Mouse (Mus musculus): ENCODE data around the gene Fkbpl. TPM values are rescaled to one million over a fixed set of nuclear protein-coding genes. Genes with fewer than 3 reads are reported as not detected.

Fkbpl gene
- polyA plus RNA-seq, 1 experiment from 2014 or later, result 16.1 TPM

- Histone ChIP-seq H3K36me3 (ENCODE audit: poor library complexity, severe bottlenecking) (peaks cover 19% of the 10 kb centered on the region), H3K27ac (peak within 1 kb of the TSS; percentile 88), H3K27me3 (peaks cover 35% of the 10 kb centered on the region), H3K9me3 (replicated peaks) (no peaks in the 10 kb centered on the region), H3K4me3 (peak within 1 kb of the TSS; percentile 81), H3K4me1 (peaks cover 60% of the 10 kb centered on the region), H3K9ac (peak within 1 kb of the TSS; percentile 80), H3K4me2 (peak within 1 kb of the TSS; percentile 93)
- ATAC-seq, result no peak
- WGBS, result 6% methylated on average over 29 of the region's 29 CpGs
Measured at GRCm38 (mm10) chr17:34627943-34628643, 16.5 kb upstream of the Fkbpl start, which contains the start of gene Ppt2. TSS of gene Ppt2 (minus strand) at chr17:34628510.

- Histone ChIP-seq H3K9ac (peak overlapping the region; percentile 80), H3K27ac (peak overlapping the region; percentile 88), H3K36me3 (ENCODE audit: poor library complexity, severe bottlenecking) (peaks cover 14% of the 10 kb centered on the region; the same call in 1 of the 2 replicates), H3K9me3 (replicated peaks) (no peaks in the 10 kb centered on the region), H3K4me3 (peak overlapping the region; percentile 81), H3K27me3 (peaks cover 41% of the 10 kb centered on the region), H3K4me1 (peaks cover 60% of the 10 kb centered on the region), H3K4me2 (peak overlapping the region; percentile 93)
- WGBS, result 17% methylated on average over 5 of the region's 5 CpGs
- no peak for ATAC-seq
Measured at GRCm38 (mm10) chr17:34628644-34628967, 16.0 kb upstream of the Fkbpl start.

- Histone ChIP-seq H3K9me3 (replicated peaks) (no peaks in the 10 kb centered on the region), H3K27me3 (peaks cover 43% of the 10 kb centered on the region), H3K4me1 (peaks cover 60% of the 10 kb centered on the region), H3K9ac (peak within 1 kb of the TSS; percentile 80), H3K27ac (peak within 1 kb of the TSS; percentile 88), H3K36me3 (ENCODE audit: poor library complexity, severe bottlenecking) (0 out of 2 replicates have a peak, but pooled peaks cover 7% of the 10 kb centered on the region), H3K4me2 (peak within 1 kb of the TSS; percentile 93), H3K4me3 (peak within 1 kb of the TSS; percentile 81)
- 3% methylated on average over 14 of the region's 16 CpGs for WGBS
- peak; percentile 36; the same call in 1 of the 2 replicates for ATAC-seq
Measured at GRCm38 (mm10) chr17:34629221-34629751, 15.3 kb upstream of the Fkbpl start, which contains the start of gene Prrt1. TSS of gene Prrt1 (plus strand) at chr17:34629533.

GRCm38 (mm10) chr17:34629796-34630603 lies 14.6 kb upstream of the Fkbpl start:
- Histone ChIP-seq H3K36me3 (ENCODE audit: poor library complexity, severe bottlenecking) (0 out of 2 replicates have a peak, but pooled peaks cover 6% of the 10 kb centered on the region), H3K4me1 (peaks cover 60% of the 10 kb centered on the region), H3K27me3 (peaks cover 43% of the 10 kb centered on the region), H3K4me3 (peak overlapping the region; percentile 81), H3K4me2 (peak overlapping the region; percentile 93), H3K9ac (peak overlapping the region; percentile 80), H3K9me3 (replicated peaks) (no peaks in the 10 kb centered on the region), H3K27ac (no peak overlapping the region)
- 13% methylated on average over 12 of the region's 12 CpGs for WGBS
- ATAC-seq, result no peak

GRCm38 (mm10) chr17:34630761-34631301 lies 13.7 kb upstream of the Fkbpl start:
- Histone ChIP-seq H3K36me3 (ENCODE audit: poor library complexity, severe bottlenecking) (no peaks in the 10 kb centered on the region), H3K4me1 (peaks cover 60% of the 10 kb centered on the region), H3K27me3 (peaks cover 47% of the 10 kb centered on the region), H3K9ac (peak overlapping the region; percentile 80), H3K27ac (no peak overlapping the region), H3K9me3 (replicated peaks) (no peaks in the 10 kb centered on the region), H3K4me3 (peak overlapping the region; percentile 81), H3K4me2 (peak overlapping the region; percentile 93)
- no peak for ATAC-seq
- 5% methylated on average over 45 of the region's 48 CpGs for WGBS

GRCm38 (mm10) chr17:34631647-34632046 lies 12.9 kb upstream of the Fkbpl start:
- Histone ChIP-seq H3K36me3 (ENCODE audit: poor library complexity, severe bottlenecking) (no peaks in the 10 kb centered on the region), H3K4me2 (peak overlapping the region; percentile 93), H3K9me3 (replicated peaks) (no peaks in the 10 kb centered on the region), H3K9ac (peak overlapping the region; percentile 80), H3K27ac (no peak overlapping the region), H3K27me3 (peaks cover 47% of the 10 kb centered on the region), H3K4me3 (peak overlapping the region; percentile 81), H3K4me1 (peaks cover 52% of the 10 kb centered on the region)
- 4% methylated on average over 12 of the region's 12 CpGs for WGBS
- ATAC-seq, result no peak

- Histone ChIP-seq H3K4me1 (peaks cover 50% of the 10 kb centered on the region), H3K4me2 (peak overlapping the region; percentile 93), H3K36me3 (ENCODE audit: poor library complexity, severe bottlenecking) (no peaks in the 10 kb centered on the region), H3K9ac (peak overlapping the region; percentile 80), H3K9me3 (replicated peaks) (no peaks in the 10 kb centered on the region), H3K27ac (no peak overlapping the region), H3K4me3 (peak overlapping the region; percentile 81), H3K27me3 (peaks cover 51% of the 10 kb centered on the region)
- 0 out of 2 replicates have a peak, but pooled peaks have one; percentile 34 for ATAC-seq
- under 1% methylated on average over 26 of the region's 26 CpGs for WGBS
Measured at GRCm38 (mm10) chr17:34632261-34632691, 12.3 kb upstream of the Fkbpl start.

- H3K27me3 ChIP-seq, result peaks cover 40% of the 10 kb centered on the region
- H3K4me1 ChIP-seq, result peaks cover 22% of the 10 kb centered on the region
- no peak overlapping the region for H3K27ac ChIP-seq
- no peak overlapping the region for H3K9ac ChIP-seq
- no peak overlapping the region for H3K4me2 ChIP-seq
- no peak overlapping the region for H3K4me3 ChIP-seq
- no peaks in the 10 kb centered on the region for H3K36me3 ChIP-seq (ENCODE audit: poor library complexity, severe bottlenecking)
- WGBS, result 64% methylated on average over 2 of the region's 2 CpGs
- ATAC-seq, result no peak
- no peaks in the 10 kb centered on the region for H3K9me3 ChIP-seq (replicated peaks)
Measured at GRCm38 (mm10) chr17:34635671-34636070, 8.9 kb upstream of the Fkbpl start.

- 73% methylated on average over 3 of the region's 3 CpGs for WGBS
- Histone ChIP-seq H3K9me3 (replicated peaks) (no peaks in the 10 kb centered on the region), H3K4me3 (no peak overlapping the region), H3K36me3 (ENCODE audit: poor library complexity, severe bottlenecking) (no peaks in the 10 kb centered on the region), H3K4me2 (no peak overlapping the region), H3K9ac (no peak overlapping the region; the same call in 1 of the 2 replicates), H3K27ac (no peak overlapping the region), H3K4me1 (peaks cover 13% of the 10 kb centered on the region), H3K27me3 (peaks cover 22% of the 10 kb centered on the region)
- no peak for ATAC-seq
Measured at GRCm38 (mm10) chr17:34637459-34637858, 7.1 kb upstream of the Fkbpl start.

- H3K9ac ChIP-seq, result no peak overlapping the region
- 84% methylated on average over 7 of the region's 7 CpGs for WGBS
Measured at GRCm38 (mm10) chr17:34639461-34640255, 4.9 kb upstream of the Fkbpl start.

More at GRCm38 (mm10) chr17:34639461-34640255, 4.9 kb upstream of the Fkbpl start:
- ATAC-seq, result no peak
- Histone ChIP-seq H3K9me3 (replicated peaks) (no peaks in the 10 kb centered on the region), H3K4me2 (no peak overlapping the region), H3K36me3 (ENCODE audit: poor library complexity, severe bottlenecking) (no peaks in the 10 kb centered on the region), H3K27ac (peak overlapping the region; percentile 54), H3K4me3 (no peak overlapping the region), H3K27me3 (0 out of 2 replicates have a peak, but pooled peaks cover 8% of the 10 kb centered on the region), H3K4me1 (peaks cover 13% of the 10 kb centered on the region)
